Mouse (Mus musculus) hindbrain, embryonic 11.5 days (tissue): ENCODE data around the gene Apbb2. TPM values are rescaled to one million over a fixed set of nuclear protein-coding genes. Genes with fewer than 3 reads are reported as not detected.

Experiments
- ATAC-seq: fragments of 200-750 bp; cut with Nextera tagmentation; 2 replicates; pipeline ENCODE4 v1.8.0; 2017; ENCODE audit warnings: mild to moderate bottlenecking, moderate TSS enrichment, moderate library complexity; ENCODE audit not compliant: low FRiP score
- DNase-seq: peaks from one replicate; pipeline ENCODE4 v3.0.0-alpha.2; 2015; ENCODE audit warnings: low spot score
- H3K27ac ChIP-seq: fragments of 300-500 bp; sonication (generic); 2 replicates; pipeline ENCODE4 v1.5.1; 2014; ENCODE audit warnings: mild to moderate bottlenecking, low read depth, low read length
- H3K27me3 ChIP-seq: fragments of 300-500 bp; sonication (generic); 2 replicates; pipeline ENCODE4 v1.6.1; 2014; ENCODE audit warnings: mild to moderate bottlenecking, low read length, moderate library complexity, mixed read lengths; ENCODE audit not compliant: control insufficient read depth, insufficient read depth
- H3K36me3 ChIP-seq: fragments of 300-500 bp; sonication (generic); 2 replicates; pipeline ENCODE4 v1.6.1; 2014; ENCODE audit warnings: mild to moderate bottlenecking, low read length, moderate library complexity, mixed read lengths; ENCODE audit not compliant: control insufficient read depth, insufficient read depth
- H3K4me1 ChIP-seq: fragments of 300-500 bp; sonication (generic); replicated peaks from 2 replicates; pipeline ENCODE4 v1.6.1; 2014; ENCODE audit warnings: low read length, mixed read lengths; ENCODE audit not compliant: control insufficient read depth, insufficient read depth
- H3K4me2 ChIP-seq: fragments of 300-500 bp; sonication (generic); replicated peaks from 2 replicates; pipeline ENCODE4 v1.6.1; 2014; ENCODE audit warnings: mild to moderate bottlenecking, low read depth, low read length
- H3K4me3 ChIP-seq: fragments of 300-500 bp; sonication (generic); 2 replicates; pipeline ENCODE4 v1.5.1; 2014; ENCODE audit warnings: low read depth, low read length
- H3K9ac ChIP-seq: fragments of 300-500 bp; sonication (generic); 2 replicates; pipeline ENCODE4 v1.6.1; 2014; ENCODE audit warnings: low read depth, low read length
- H3K9me3 ChIP-seq: fragments of 300-500 bp; sonication (generic); 2 replicates; pipeline ENCODE4 v1.6.1; 2016; ENCODE audit warnings: low read length; ENCODE audit not compliant: control insufficient read depth
- WGBS: fragments of 180-500 bp; shearing (Covaris S2); extraction: QIAGEN DNeasy Blood & Tissue Kit; methylation state at CpG from one replicate; pipeline ENCODE4 v1.1.7; 2014; 5-methylcytosine and 5-hydroxymethylcytosine counted together
- polyA plus RNA-seq: library from polyadenylated mRNA; unstranded; fragments of >200 nt; fragmentation: Nextera tagmentation; extraction: Ambion mirVana; gene quantifications from 2 replicates; pipeline ENCODE4 v1.2.1, GENCODE M21; 2014

Apbb2 gene
- polyA plus RNA-seq, 1 experiment from 2014 or later: 43.0 TPM

DNA sequence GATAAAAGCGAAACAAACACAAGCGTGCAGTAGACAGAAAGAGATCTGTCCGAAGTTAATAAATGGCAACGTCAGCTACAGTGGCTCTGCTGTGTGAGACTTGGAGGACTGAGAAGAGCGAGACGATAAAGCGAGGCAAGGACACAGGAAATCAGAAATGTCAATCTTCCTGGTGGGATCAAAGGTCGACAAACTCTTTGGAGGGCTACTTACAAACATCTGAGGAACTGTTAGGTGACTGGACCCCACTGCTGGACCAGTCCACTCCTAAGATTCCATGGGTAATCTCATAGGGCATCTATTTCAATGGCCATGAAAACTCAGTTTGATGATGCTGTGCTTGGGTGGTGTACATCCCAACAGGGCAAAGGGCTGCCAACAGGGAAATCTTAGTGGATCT is 155.9 kb downstream of the Apbb2 start:
- no peaks in the 10 kb centered on the region for H3K27me3 ChIP-seq
- H3K4me2 ChIP-seq: no peak overlapping the region
- 80% methylated on average over 8 of the region's 8 CpGs for WGBS
- H3K27ac ChIP-seq: no peak overlapping the region
- H3K4me3 ChIP-seq: no peak overlapping the region
- no peaks in the 10 kb centered on the region; the same call in 1 of the 2 replicates for H3K4me1 ChIP-seq
- no peak overlapping the region for H3K9ac ChIP-seq
- H3K36me3 ChIP-seq: no peaks in the 10 kb centered on the region
- DNase-seq: no peak
- H3K9me3 ChIP-seq: no peaks in the 10 kb centered on the region
- ATAC-seq: no peak

DNA sequence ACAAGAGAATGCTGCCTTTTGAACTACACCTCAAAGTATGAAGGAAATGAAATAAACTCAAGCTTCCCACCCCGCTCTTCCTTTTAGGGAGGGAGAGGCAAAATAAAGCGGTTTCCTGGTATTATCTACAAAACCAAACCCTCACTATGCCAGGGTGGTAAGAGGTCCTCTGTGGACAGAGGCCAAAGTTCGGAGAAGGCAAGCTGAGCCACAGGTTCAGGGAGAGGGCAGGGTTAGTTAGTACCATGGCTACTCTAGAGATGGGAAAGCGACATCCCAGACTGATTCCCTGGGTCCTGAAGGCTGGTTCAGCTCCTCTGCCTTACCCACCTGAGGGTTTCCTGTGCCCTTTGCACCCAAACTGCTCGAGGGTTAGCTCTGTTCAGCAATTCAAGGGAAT is 159.7 kb downstream of the Apbb2 start:
- Histone ChIP-seq H3K4me3 (no peak overlapping the region), H3K27me3 (no peaks in the 10 kb centered on the region), H3K27ac (no peak overlapping the region), H3K9me3 (no peaks in the 10 kb centered on the region), H3K4me2 (no peak overlapping the region), H3K36me3 (no peaks in the 10 kb centered on the region), H3K9ac (no peak overlapping the region), H3K4me1 (no peaks in the 10 kb centered on the region)
- ATAC-seq: no peak
- DNase-seq: no peak
- WGBS: 75% methylated on average over 5 of the region's 5 CpGs

GRCm38 (mm10) chr5:66455271-66455670 is 163.3 kb downstream of the Apbb2 start:
- DNase-seq (no peak), ATAC-seq (no peak)
- no peaks in the 10 kb centered on the region for H3K4me1 ChIP-seq
- H3K4me3 ChIP-seq: no peak overlapping the region
- no peaks in the 10 kb centered on the region for H3K27me3 ChIP-seq
- no peak overlapping the region for H3K9ac ChIP-seq
- no peaks in the 10 kb centered on the region for H3K36me3 ChIP-seq
- no peak overlapping the region for H3K4me2 ChIP-seq
- 88% methylated on average over 5 of the region's 5 CpGs for WGBS
- H3K9me3 ChIP-seq: no peaks in the 10 kb centered on the region
- H3K27ac ChIP-seq: no peak overlapping the region

DNA sequence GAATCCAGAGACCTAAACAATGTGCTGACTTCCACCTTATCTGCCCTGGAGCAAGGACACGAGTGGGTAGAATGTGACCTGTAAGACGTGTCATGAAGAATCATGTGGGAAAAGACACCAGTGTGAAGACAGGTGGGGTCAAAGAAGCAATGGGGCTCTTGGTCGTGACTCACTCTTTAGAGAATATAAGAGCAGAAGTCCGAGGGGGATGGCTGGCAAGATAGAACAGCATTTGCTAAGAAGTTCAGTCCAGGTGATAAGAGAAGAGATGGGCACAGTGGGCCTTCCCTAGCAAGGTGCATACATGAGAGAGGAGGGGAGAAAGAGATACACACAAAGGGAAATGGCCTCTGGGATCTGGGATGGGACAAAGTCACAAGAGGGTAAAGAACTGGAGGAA is 163.8 kb downstream of the Apbb2 start:
- 92% methylated on average over 4 of the region's 4 CpGs for WGBS
- ATAC-seq: no peak

DNA sequence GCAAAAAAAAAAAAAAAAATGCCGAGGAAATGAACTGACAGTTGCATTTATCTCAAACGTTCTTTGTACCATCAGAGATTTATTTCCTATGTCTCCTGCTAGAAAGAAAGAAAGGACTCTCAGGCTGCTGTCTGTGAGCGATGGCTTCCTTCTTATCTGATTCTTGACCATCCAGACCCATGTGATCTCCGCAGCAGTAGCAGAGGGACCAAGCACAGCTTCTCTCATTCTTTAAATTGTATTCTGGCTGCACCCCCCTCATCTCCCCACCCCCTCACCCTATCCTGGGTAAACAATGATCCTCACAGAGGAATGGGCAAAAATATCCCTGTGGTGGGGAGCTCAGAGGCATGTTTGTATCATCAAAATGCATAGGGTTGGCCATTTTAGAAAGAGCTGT is 165.5 kb downstream of the Apbb2 start:
- Histone ChIP-seq H3K27me3 (no peaks in the 10 kb centered on the region), H3K27ac (no peak overlapping the region), H3K4me2 (no peak overlapping the region), H3K9me3 (no peaks in the 10 kb centered on the region), H3K36me3 (no peaks in the 10 kb centered on the region), H3K9ac (no peak overlapping the region), H3K4me1 (no peaks in the 10 kb centered on the region), H3K4me3 (no peak overlapping the region)
- 81% methylated on average over 4 of the region's 4 CpGs for WGBS
- ATAC-seq (no peak), DNase-seq (no peak)

More for the DNA sequence above, 163.8 kb downstream of the Apbb2 start:
- no peaks in the 10 kb centered on the region for H3K36me3 ChIP-seq
- no peaks in the 10 kb centered on the region for H3K27me3 ChIP-seq
- no peaks in the 10 kb centered on the region for H3K9me3 ChIP-seq
- no peak for DNase-seq
- H3K4me1 ChIP-seq: no peaks in the 10 kb centered on the region
- H3K27ac ChIP-seq: no peak overlapping the region
- no peak overlapping the region for H3K4me2 ChIP-seq
- H3K4me3 ChIP-seq: no peak overlapping the region
- no peak overlapping the region for H3K9ac ChIP-seq

DNA sequence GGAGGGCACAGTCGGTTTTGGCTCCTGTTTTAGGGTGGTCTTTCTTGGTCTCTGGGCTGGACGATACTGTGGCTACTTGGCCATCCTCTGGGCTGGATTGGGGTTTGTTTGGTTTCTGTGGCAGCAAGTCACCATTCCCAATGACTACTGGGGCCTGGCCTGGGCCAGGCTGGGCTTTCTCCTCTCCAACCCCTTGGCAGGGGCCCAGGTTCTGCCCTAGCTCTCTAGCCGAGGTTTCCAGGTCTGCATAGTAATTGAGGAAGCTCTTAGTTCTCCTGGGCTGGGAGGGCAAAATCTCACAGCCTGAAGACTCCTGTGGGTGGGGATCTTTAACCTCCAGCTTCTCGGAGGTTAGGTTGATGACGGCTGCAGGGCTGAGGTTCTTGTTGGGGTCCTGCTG is 167.0 kb downstream of the Apbb2 start:
- H3K27ac ChIP-seq: no peak overlapping the region
- no peak overlapping the region for H3K4me2 ChIP-seq
- H3K4me1 ChIP-seq: no peaks in the 10 kb centered on the region
- no peaks in the 10 kb centered on the region for H3K27me3 ChIP-seq
- H3K9me3 ChIP-seq: no peaks in the 10 kb centered on the region
- no peak overlapping the region for H3K4me3 ChIP-seq
- no peak overlapping the region for H3K9ac ChIP-seq
- ATAC-seq (no peak), DNase-seq (no peak)
- no peaks in the 10 kb centered on the region for H3K36me3 ChIP-seq
- 89% methylated on average over 5 of the region's 5 CpGs for WGBS

- no peaks in the 10 kb centered on the region for H3K36me3 ChIP-seq
- H3K4me2 ChIP-seq: no peak overlapping the region
- no peaks in the 10 kb centered on the region for H3K4me1 ChIP-seq
- H3K27ac ChIP-seq: no peak overlapping the region
- no peaks in the 10 kb centered on the region for H3K27me3 ChIP-seq
- no peak for ATAC-seq
- 89% methylated on average over 7 of the region's 7 CpGs for WGBS
- no peak overlapping the region for H3K4me3 ChIP-seq
- H3K9me3 ChIP-seq: no peaks in the 10 kb centered on the region
- DNase-seq: no peak
- no peak overlapping the region for H3K9ac ChIP-seq
Observed at GRCm38 (mm10) chr5:66445497-66445896, 173.1 kb downstream of the Apbb2 start.

DNA sequence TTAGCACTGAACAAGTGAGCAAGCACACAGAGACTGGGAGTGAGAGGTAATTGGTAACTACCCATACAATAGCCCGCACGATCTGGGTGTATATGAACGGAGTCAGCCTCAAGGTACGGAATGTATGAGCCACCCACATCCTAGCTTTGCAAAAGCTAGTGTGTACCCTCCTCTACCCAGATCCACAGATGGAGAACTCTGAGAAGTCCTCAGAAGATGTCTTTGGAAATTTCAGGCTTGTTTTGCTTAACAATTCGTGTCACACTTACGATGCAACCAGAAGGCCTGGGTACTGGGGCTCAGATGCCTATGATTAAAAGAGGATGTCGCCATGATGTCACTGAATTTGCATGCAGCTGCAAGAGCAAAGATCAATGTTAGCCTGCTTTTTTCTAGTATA is 176.3 kb downstream of the Apbb2 start:
- Histone ChIP-seq H3K27me3 (no peaks in the 10 kb centered on the region), H3K27ac (no peak overlapping the region), H3K9ac (no peak overlapping the region), H3K9me3 (no peaks in the 10 kb centered on the region), H3K4me3 (no peak overlapping the region), H3K4me1 (no peaks in the 10 kb centered on the region), H3K36me3 (no peaks in the 10 kb centered on the region), H3K4me2 (no peak overlapping the region)
- DNase-seq (no peak), ATAC-seq (no peak)
- WGBS: 83% methylated on average over 7 of the region's 7 CpGs

- no peak for ATAC-seq
Observed at GRCm38 (mm10) chr5:66436791-66437246, 181.8 kb downstream of the Apbb2 start.

More at GRCm38 (mm10) chr5:66436791-66437246, 181.8 kb downstream of the Apbb2 start:
- H3K4me3 ChIP-seq: no peak overlapping the region
- H3K36me3 ChIP-seq: no peaks in the 10 kb centered on the region
- DNase-seq: no peak
- no peaks in the 10 kb centered on the region for H3K27me3 ChIP-seq
- no peaks in the 10 kb centered on the region for H3K4me1 ChIP-seq
- H3K27ac ChIP-seq: no peak overlapping the region
- H3K9me3 ChIP-seq: no peaks in the 10 kb centered on the region
- WGBS: 94% methylated on average over 2 of the region's 2 CpGs
- no peak overlapping the region for H3K4me2 ChIP-seq
- no peak overlapping the region for H3K9ac ChIP-seq
